Comparison of ENCODE assay signal across 8 mouse cellular contexts in genomic region chr9:107723292-107723691, GRCm38 (mm10). TPM values are rescaled to one million over a fixed set of nuclear protein-coding genes. Genes with fewer than 3 reads are reported as not detected.
A peak's percentile ranks its signal among the peaks of the same experiment; 100 is the strongest.
DNase-seq lines count a peak whose midpoint lies in the region; ATAC-seq lines count a peak whose summit lies in the region.
"Had no signal": no experiment of that assay in that cellular context is flagged by ENCODE, and none has a peak within 500 bp of the region (broad histone marks: within the 10 kb centered on the region; RNA-seq: fewer than 3 reads in every experiment).

No protein-coding gene starts in this region.

- no peak for DNase-seq in liver, embryonic 11.5 days (ENCODE audit: low spot score)
- no peak for DNase-seq in liver
- DNase-seq in intestine, embryonic 14.5 days (ENCODE audit: low spot score), result no peak
- DNase-seq in right cerebral cortex, postnatal 4 days, result no peak
- DNase-seq in gastrocnemius, adult 18-20 months (ENCODE audit: low spot score), result no peak

- H3K4me2 ChIP-seq in liver, embryonic 11.5 days, result peak overlapping the region; percentile 47
- peak overlapping the region; percentile 39 for H3K4me2 ChIP-seq in forebrain, embryonic 12.5 days
- peak overlapping the region; percentile 39 for H3K4me2 ChIP-seq in intestine, embryonic 14.5 days (ENCODE audit: low read length)
- H3K4me2 ChIP-seq in neural tube, embryonic 12.5 days (replicated peaks), result peak overlapping the region; percentile 38

- WGBS in liver, embryonic 11.5 days, result 12% methylated on average over 6 of the region's 6 CpGs
- 11% methylated on average over 6 of the region's 6 CpGs for WGBS in forebrain, embryonic 12.5 days
- 23% methylated on average over 5 of the region's 6 CpGs for WGBS in intestine, embryonic 14.5 days
- WGBS in neural tube, embryonic 12.5 days, result 37% methylated on average over 6 of the region's 6 CpGs

- H3K4me1 ChIP-seq in liver, embryonic 11.5 days (replicated peaks; ENCODE audit: control insufficient read depth, insufficient read depth, low read length), result peaks cover 23% of the 10 kb centered on the region
- peaks cover 49% of the 10 kb centered on the region for H3K4me1 ChIP-seq in forebrain, embryonic 12.5 days
- H3K4me1 ChIP-seq in intestine, embryonic 14.5 days (replicated peaks; ENCODE audit: control insufficient read depth, insufficient read depth, low read length), result peaks cover 24% of the 10 kb centered on the region
- peaks cover 45% of the 10 kb centered on the region for H3K4me1 ChIP-seq in neural tube, embryonic 12.5 days

- peaks cover 15% of the 10 kb centered on the region; the same call in 1 of the 2 replicates for H3K27me3 ChIP-seq in liver, embryonic 11.5 days (replicated peaks; ENCODE audit: control insufficient read depth, insufficient read depth, low read length)
- peaks cover 12% of the 10 kb centered on the region for H3K27me3 ChIP-seq in forebrain, embryonic 12.5 days
- H3K27me3 ChIP-seq in intestine, embryonic 14.5 days (replicated peaks; ENCODE audit: control insufficient read depth, insufficient read depth, low read length), result no peaks in the 10 kb centered on the region
- H3K27me3 ChIP-seq in neural tube, embryonic 12.5 days (replicated peaks), result no peaks in the 10 kb centered on the region

- no peaks in the 10 kb centered on the region for H3K36me3 ChIP-seq in liver, embryonic 11.5 days (ENCODE audit: control insufficient read depth, insufficient read depth, low read length)
- no peaks in the 10 kb centered on the region for H3K36me3 ChIP-seq in forebrain, embryonic 12.5 days (replicated peaks)
- H3K36me3 ChIP-seq in intestine, embryonic 14.5 days (ENCODE audit: control insufficient read depth, insufficient read depth, low read length), result no peaks in the 10 kb centered on the region
- H3K36me3 ChIP-seq in neural tube, embryonic 12.5 days, result no peaks in the 10 kb centered on the region

- peak; percentile 37 for ATAC-seq in liver, embryonic 11.5 days (replicated peaks; ENCODE audit: low FRiP score)
- ATAC-seq in forebrain, embryonic 12.5 days (ENCODE audit: low FRiP score), result peak; percentile 57
- peak; percentile 24; the same call in 1 of the 2 replicates for ATAC-seq in intestine, embryonic 14.5 days (replicated peaks; ENCODE audit: low FRiP score, low TSS enrichment, low read depth)
- ATAC-seq in neural tube, embryonic 12.5 days (ENCODE audit: low FRiP score, low read depth), result no peak

- H3K27ac ChIP-seq in liver, embryonic 11.5 days (ENCODE audit: low read depth, low read length), result peak overlapping the region; percentile 58
- peak overlapping the region; percentile 27 for H3K27ac ChIP-seq in forebrain, embryonic 12.5 days
- H3K27ac ChIP-seq in intestine, embryonic 14.5 days (ENCODE audit: low read depth), result peak overlapping the region; percentile 16; the same call in 1 of the 2 replicates
- H3K27ac ChIP-seq in neural tube, embryonic 12.5 days, result peak overlapping the region; percentile 42; the same call in 1 of the 2 replicates

- no peak overlapping the region for H3K9ac ChIP-seq in liver, embryonic 11.5 days (ENCODE audit: low read depth, low read length)
- 0 out of 2 replicates have a peak overlapping the region, but pooled peaks have one; percentile 21 for H3K9ac ChIP-seq in forebrain, embryonic 12.5 days
- H3K9ac ChIP-seq in intestine, embryonic 14.5 days (ENCODE audit: low read length), result no peak overlapping the region
- peak overlapping the region; percentile 13; the same call in 1 of the 2 replicates for H3K9ac ChIP-seq in neural tube, embryonic 12.5 days

- no peaks in the 10 kb centered on the region for H3K9me3 ChIP-seq in liver, embryonic 11.5 days (ENCODE audit: control insufficient read depth, low read length)
- no peaks in the 10 kb centered on the region for H3K9me3 ChIP-seq in forebrain, embryonic 12.5 days
- H3K9me3 ChIP-seq in intestine, embryonic 14.5 days (ENCODE audit: control insufficient read depth, low read length), result no peaks in the 10 kb centered on the region
- no peaks in the 10 kb centered on the region for H3K9me3 ChIP-seq in neural tube, embryonic 12.5 days

- H3K4me3 ChIP-seq in liver, embryonic 11.5 days (ENCODE audit: low read depth, low read length), result no peak overlapping the region
- H3K4me3 ChIP-seq in forebrain, embryonic 12.5 days (replicated peaks), result no peak overlapping the region
- H3K4me3 ChIP-seq in intestine, embryonic 14.5 days (ENCODE audit: low read depth, low read length), result no peak overlapping the region
- H3K4me3 ChIP-seq in neural tube, embryonic 12.5 days, result no peak overlapping the region

RNA-seq across cellular contexts. Expression of gene Sema3f, which starts 13.0 kb away (rescaled TPM):
- polyA plus RNA-seq in liver, embryonic 11.5 days (2014; fragmentation: Nextera tagmentation; extraction: Ambion mirVana), result 5.9 and 6.2 TPM in 2 replicates
- 13.2 and 15.2 TPM in 2 replicates for polyA plus RNA-seq in forebrain, embryonic 12.5 days (2016; fragmentation: Nextera tagmentation; extraction: Ambion mirVana)
- polyA plus RNA-seq in intestine, embryonic 14.5 days (2014; fragmentation: Nextera tagmentation; extraction: Ambion mirVana), result 16.2 and 16.3 TPM in 2 replicates
- polyA plus RNA-seq in neural tube, embryonic 12.5 days (2016; fragmentation: Nextera tagmentation; extraction: Ambion mirVana), result 21.4 and 21.5 TPM in 2 replicates
- 1 to 10 TPM; 6.2 to 6.8 TPM for total RNA-seq in gastrocnemius, adult 18-20 months (2021)

RNA-seq across cellular contexts. Expression of gene Gnat1, which starts 43.8 kb away (rescaled TPM):
- 4.7 and 5.0 TPM in 2 replicates for polyA plus RNA-seq in liver, embryonic 11.5 days (2014; fragmentation: Nextera tagmentation; extraction: Ambion mirVana)
- 1.7 and 2.1 TPM in 2 replicates for polyA plus RNA-seq in forebrain, embryonic 12.5 days (2016; fragmentation: Nextera tagmentation; extraction: Ambion mirVana)
- polyA plus RNA-seq in intestine, embryonic 14.5 days (2014; fragmentation: Nextera tagmentation; extraction: Ambion mirVana), result 1.7 and 2.6 TPM in 2 replicates
- 1.3 and 2.3 TPM in 2 replicates for polyA plus RNA-seq in neural tube, embryonic 12.5 days (2016; fragmentation: Nextera tagmentation; extraction: Ambion mirVana)
- total RNA-seq in gastrocnemius, adult 18-20 months (2021), result not detected
- total RNA-seq: common myeloid progenitor, adult 5-6 weeks had no signal

RNA-seq across cellular contexts. Expression of gene Rbm5, which starts 47.5 kb away (rescaled TPM):
- 115 and 123 TPM in 2 replicates for polyA plus RNA-seq in liver, embryonic 11.5 days (2014; fragmentation: Nextera tagmentation; extraction: Ambion mirVana)
- 232 and 237 TPM in 2 replicates for polyA plus RNA-seq in forebrain, embryonic 12.5 days (2016; fragmentation: Nextera tagmentation; extraction: Ambion mirVana)
- 156 and 174 TPM in 2 replicates for polyA plus RNA-seq in intestine, embryonic 14.5 days (2014; fragmentation: Nextera tagmentation; extraction: Ambion mirVana)
- polyA plus RNA-seq in neural tube, embryonic 12.5 days (2016; fragmentation: Nextera tagmentation; extraction: Ambion mirVana), result 231 and 241 TPM in 2 replicates
- total RNA-seq in gastrocnemius, adult 18-20 months (2021), result 10 to 100 TPM; 34.3 to 40.5 TPM

RNA-seq across cellular contexts. Expression of gene Slc38a3, which starts 54.0 kb away (rescaled TPM):
- polyA plus RNA-seq in liver, embryonic 11.5 days (2014; fragmentation: Nextera tagmentation; extraction: Ambion mirVana), result 3.9 and 4.0 TPM in 2 replicates
- polyA plus RNA-seq in forebrain, embryonic 12.5 days (2016; fragmentation: Nextera tagmentation; extraction: Ambion mirVana), result 8.5 and 10.6 TPM in 2 replicates
- 2.2 and 9.3 TPM in 2 replicates for polyA plus RNA-seq in intestine, embryonic 14.5 days (2014; fragmentation: Nextera tagmentation; extraction: Ambion mirVana)
- polyA plus RNA-seq in neural tube, embryonic 12.5 days (2016; fragmentation: Nextera tagmentation; extraction: Ambion mirVana), result 12.8 and 14.1 TPM in 2 replicates
- 10 to 100 TPM; 57.7 to 62.0 TPM for total RNA-seq in gastrocnemius, adult 18-20 months (2021)
- total RNA-seq: common myeloid progenitor, adult 5-6 weeks had no signal

Comparison
In these comparisons a context has a peak if more than half of its experiments do, and no peak if none do; other contexts are left out.
1. H3K9ac ChIP-seq: peak in forebrain, embryonic 12.5 days (single experiment) and neural tube, embryonic 12.5 days (single experiment); none in liver, embryonic 11.5 days (single experiment) and intestine, embryonic 14.5 days (single experiment).
2. Peak in every context shown above with its lines, with median percentiles within 50 percentile points of each other: H3K27ac ChIP-seq and H3K4me2 ChIP-seq.